Mouse (Mus musculus) gastrocnemius, adult 8-10 months (tissue): ENCODE results near the gene Ddhd1. TPM values are rescaled to one million over a fixed set of nuclear protein-coding genes. Genes with fewer than 3 reads are reported as not detected.

Source experiments
- microRNA-seq: library from miRNA; unstranded; fragments of <30 nt; microRNA quantifications from one replicate; pipeline ENCODE4 v1.2.0, GENCODE M21; 2022
- total RNA-seq, 4 experiments: library from RNA; stranded (reverse); gene quantifications; 2 replicates each; pipeline ENCODE4 v1.2.4; 2022

The Ddhd1 gene
- total RNA-seq, 4 experiments from 2014 or later: 1.2 to 2.8 (median 1.5) TPM

Small RNAs within 50 kb of the gene (microRNA-seq; reads per million reads assigned to microRNA genes)
- not detected for gene Mir5131

Other genes with a start within 250 kb of the Ddhd1 start
- 100 to 1,000 TPM; 229 to 294 (median 246) TPM for gene Fermt2, start 128.0 kb downstream of the Ddhd1 start, total RNA-seq